Mouse (Mus musculus) lung, adult 2 months (tissue): ENCODE results near the gene Gm6588.

ENCODE experiments used
- CTCF ChIP-seq: fragments of 200-500 bp; IDR thresholded peaks from 2 replicates; pipeline ENCODE4 v1.5.1; 2011; ENCODE audit warnings: mild to moderate bottlenecking, low read length, control low read depth; ENCODE audit not compliant: insufficient read depth
- POLR2A ChIP-seq: fragments of 200-500 bp; IDR thresholded peaks from 2 replicates; pipeline ENCODE4 v1.6.1; 2011; ENCODE audit warnings: low read depth, mild to moderate bottlenecking, control low read depth, low read length, borderline replicate concordance; ENCODE audit errors: extremely low read depth

- no peak for TF ChIP-seq CTCF
- TF ChIP-seq POLR2A = no peak
Measured at GRCm38 (mm10) chr5:112486415-112486814, 37.2 kb downstream of the Gm6588 start.
